Mouse (Mus musculus) brown adipose tissue, adult 24 weeks (tissue): ENCODE measurements around the gene Def8. TPM values are rescaled to one million over a fixed set of nuclear protein-coding genes. Genes with fewer than 3 reads are reported as not detected.
"Not testable (repeated sequence)": the region's sequence is repeated elsewhere in the genome, so short reads cannot be mapped to it uniquely, and the experiment has no call there.

Source experiments
- H3K27ac ChIP-seq: fragments of 200-500 bp; replicated peaks from 2 replicates; pipeline ENCODE4 v1.5.1; 2012; ENCODE audit warnings: low read depth, mild to moderate bottlenecking, low read length
- H3K4me1 ChIP-seq: fragments of 200-500 bp; 2 replicates; pipeline ENCODE4 v1.6.1; 2012; ENCODE audit warnings: low read length, mixed read lengths; ENCODE audit not compliant: control insufficient read depth, insufficient read depth, insufficient read length
- H3K4me3 ChIP-seq: fragments of 200-500 bp; 2 replicates; pipeline ENCODE4 v1.5.1; 2012; ENCODE audit warnings: low read depth, mild to moderate bottlenecking, low read length, moderate library complexity; ENCODE audit not compliant: insufficient read depth
- polyA plus RNA-seq: library from polyadenylated mRNA; stranded (reverse); fragments of >200 nt; gene quantifications from 2 replicates; pipeline ENCODE4 v1.2.4, GENCODE M21; 2012; ENCODE audit not compliant: missing spikeins, insufficient read depth, insufficient read length

Def8 gene
- polyA plus RNA-seq, 1 experiment, result 14.4 TPM

DNA sequence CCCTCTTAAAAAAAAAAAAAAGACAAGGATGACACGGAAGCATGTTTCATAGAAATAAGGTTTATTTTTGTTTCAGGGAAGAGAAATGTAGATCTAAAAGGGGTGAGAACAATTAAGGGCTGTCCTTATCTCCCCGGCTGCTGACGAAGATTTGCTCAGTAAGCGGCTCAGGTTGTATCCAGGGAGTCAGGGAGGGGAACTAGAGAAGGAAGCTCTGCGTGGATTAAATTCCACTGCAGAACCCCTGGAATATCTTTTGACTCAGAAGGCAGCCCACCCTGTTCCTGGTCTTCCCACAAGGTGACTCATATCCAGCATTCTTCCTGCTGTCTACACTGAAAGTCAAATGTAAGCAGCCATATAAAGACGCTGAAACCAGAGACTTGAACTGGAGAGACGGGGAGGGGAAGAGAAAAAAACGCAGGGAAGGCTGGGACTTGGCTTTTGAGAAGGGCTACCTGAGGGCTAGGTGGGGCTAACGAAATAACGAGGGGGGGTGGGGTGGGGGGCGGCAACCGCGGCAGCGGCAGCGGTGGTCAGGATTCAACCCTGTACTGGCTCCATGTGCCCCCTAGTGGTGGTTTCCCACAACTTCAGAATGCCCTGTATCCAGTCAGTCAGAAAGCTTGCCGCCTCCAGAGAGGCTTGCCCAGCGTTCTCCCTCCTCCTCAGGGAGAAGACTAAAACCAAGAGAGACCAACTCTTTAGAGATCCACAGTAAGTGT lies 1.1 kb upstream of the Def8 start:
- Histone ChIP-seq H3K4me1 (no peaks in the 10 kb centered on the region), H3K27ac (no peak overlapping the region), H3K4me3 (no peak overlapping the region)

DNA sequence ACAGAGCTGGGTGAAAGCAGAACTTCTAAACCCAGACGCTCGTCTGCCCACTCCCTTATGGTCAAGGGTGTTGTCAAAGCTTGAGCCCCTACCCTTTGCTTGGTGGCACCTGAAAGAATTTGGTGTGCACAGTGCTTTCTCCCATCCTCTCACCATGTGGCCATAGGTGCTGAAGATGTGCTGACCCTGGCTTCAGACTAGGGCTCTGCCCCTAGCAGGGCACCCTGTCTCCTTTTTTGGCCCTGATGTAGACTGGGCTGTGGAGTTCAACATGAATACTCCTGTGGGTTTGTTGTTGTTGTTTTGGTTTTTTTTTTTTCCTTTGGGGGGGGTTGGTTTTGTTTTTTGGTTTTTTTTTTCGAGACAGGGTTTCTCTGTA lies 557 bp upstream of the Def8 start:
- Histone ChIP-seq H3K27ac (no peak overlapping the region), H3K4me1 (no peaks in the 10 kb centered on the region), H3K4me3 (no peak overlapping the region)

DNA sequence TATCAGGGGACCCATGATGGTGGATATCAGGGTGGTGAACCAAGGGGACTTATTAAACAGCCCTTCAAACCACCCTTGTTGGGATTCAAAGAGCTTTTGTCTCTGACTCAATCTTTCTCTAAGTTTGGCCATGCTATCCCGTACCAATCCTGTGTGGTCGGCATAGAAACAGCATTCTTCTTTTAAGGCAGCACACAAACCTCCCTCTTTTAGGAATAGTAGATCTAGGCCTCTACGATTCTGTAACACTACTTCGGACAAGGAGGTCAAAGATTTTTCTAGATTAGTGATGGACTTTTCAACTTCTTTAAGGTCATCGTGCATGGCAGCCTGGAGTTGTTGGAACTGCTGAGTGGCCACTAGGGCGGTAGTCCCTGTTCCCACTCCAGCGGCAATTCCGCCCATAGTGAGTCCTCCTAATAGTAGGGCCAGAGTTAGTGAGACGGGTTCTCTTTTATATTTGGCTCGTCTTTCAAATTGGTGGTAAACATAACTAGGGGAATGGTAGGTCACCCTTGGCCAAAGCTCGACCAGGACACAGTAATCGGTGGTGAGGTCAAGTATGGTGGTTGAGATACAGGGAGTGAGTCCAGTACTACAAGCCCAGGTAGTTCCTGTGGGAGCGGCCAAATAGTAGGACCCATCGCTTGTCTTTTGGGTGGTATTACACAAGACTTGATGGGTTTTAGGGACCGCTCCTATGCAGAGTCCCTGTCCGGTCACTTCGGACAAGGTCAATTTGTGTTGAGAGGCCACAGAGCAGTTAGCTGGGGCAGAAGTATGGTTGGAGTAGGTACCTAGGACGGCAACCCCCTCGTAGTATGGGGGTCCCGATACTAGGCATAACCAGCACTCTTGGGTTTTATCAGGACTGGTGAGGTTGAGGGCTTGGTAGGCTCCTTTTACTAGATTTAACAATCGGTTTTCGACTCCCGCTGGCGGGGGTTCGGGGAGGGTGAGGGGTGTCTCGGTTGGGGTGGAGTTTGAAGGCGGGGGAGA lies 3.5 kb downstream of the Def8 start:
- Histone ChIP-seq H3K4me3 (no peak overlapping the region), H3K4me1 (no peaks in the 10 kb centered on the region), H3K27ac (no peak overlapping the region)

DNA sequence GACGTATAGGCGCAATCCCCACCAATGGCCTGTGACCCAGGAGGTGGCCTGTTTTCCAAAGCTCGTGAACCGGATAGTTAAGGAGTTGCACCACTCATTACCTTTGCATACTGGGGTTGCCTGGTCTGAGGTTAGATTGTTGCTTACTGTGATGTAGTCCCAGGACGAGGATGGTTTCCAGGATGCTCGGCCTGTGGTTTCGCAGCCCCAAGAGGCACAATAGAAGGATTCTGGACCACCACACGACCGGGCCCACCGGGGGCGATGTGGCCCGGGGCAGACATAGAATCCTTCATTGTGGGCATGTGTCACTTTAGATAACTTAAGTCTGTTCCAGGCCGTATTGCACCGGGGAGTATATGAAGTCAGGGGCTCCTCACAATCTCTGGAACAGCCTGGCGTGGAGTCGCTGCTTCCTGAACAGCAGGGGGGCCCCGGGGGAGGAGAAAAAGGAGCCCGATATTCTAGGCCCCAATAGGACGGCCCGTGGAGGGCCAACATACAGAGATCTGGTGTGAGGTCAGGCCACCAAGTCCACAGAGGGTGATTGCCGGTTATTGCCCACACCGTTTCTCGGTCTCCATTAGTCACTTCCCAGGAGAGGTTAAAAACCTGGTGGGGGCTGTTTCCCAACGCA lies 4.4 kb downstream of the Def8 start:
- Histone ChIP-seq H3K4me3 (no peak overlapping the region), H3K27ac (no peak overlapping the region), H3K4me1 (no peaks in the 10 kb centered on the region)

DNA sequence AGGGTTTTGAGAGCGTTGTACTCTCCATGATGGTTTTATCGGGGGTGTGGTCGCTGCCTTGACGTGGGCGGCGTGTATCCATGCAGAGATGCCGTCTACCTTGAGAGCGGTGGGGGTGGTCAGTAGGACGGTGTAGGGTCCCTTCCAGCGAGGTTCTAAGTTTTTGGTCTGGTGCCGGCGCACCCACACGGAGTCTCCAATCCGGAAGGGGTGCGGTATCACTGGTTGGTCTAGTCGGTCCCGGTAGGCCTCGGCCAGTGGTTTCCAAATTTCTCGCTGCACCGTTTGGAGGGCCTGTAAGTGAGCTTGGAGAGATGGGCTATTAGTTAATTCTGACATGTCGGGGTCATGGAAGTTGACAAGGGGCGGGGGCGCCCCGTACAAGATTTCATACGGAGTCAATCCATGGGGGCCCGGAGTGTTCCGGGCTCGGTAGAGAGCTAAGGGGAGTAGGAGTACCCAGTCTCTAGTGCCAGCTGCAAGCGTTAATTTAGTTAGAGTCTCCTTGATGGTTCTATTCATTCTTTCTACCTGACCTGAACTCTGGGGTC lies 5.1 kb downstream of the Def8 start:
- no peaks in the 10 kb centered on the region for H3K4me1 ChIP-seq
- no peak overlapping the region for H3K4me3 ChIP-seq
- H3K27ac ChIP-seq, result no peak overlapping the region

- no peaks in the 10 kb centered on the region for H3K4me1 ChIP-seq
- H3K4me3 ChIP-seq, result no peak overlapping the region
- no peak overlapping the region for H3K27ac ChIP-seq
Observed at GRCm38 (mm10) chr8:123428939-123429721, 5.8 kb downstream of the Def8 start.

DNA sequence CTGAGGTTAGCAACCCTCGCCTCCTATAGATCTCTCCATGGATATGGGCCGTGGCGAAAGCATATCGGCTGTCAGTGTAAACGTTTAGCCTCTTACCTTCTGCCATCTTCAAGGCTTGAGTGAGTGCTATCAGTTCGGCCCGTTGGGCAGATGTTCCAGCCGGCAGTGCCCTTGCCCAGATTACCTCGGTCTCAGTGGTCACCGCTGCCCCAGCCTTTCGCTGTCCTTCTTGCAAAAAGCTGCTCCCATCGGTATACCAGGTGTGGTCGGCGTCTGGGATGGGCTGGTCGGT lies 6.3 kb downstream of the Def8 start:
- H3K4me1 ChIP-seq, H3K4me3 ChIP-seq, H3K27ac ChIP-seq: not testable (repeated sequence)

- not testable (repeated sequence) for H3K4me3 ChIP-seq, H3K27ac ChIP-seq, H3K4me1 ChIP-seq
Observed at GRCm38 (mm10) chr8:123430936-123431335, 7.6 kb downstream of the Def8 start.

GRCm38 (mm10) chr8:123431616-123432365 lies 8.5 kb downstream of the Def8 start:
- H3K27ac ChIP-seq, result no peak overlapping the region
- no peak overlapping the region for H3K4me3 ChIP-seq
- H3K4me1 ChIP-seq, result no peaks in the 10 kb centered on the region

GRCm38 (mm10) chr8:123432381-123432780 lies 9.1 kb downstream of the Def8 start:
- Histone ChIP-seq H3K4me1 (no peaks in the 10 kb centered on the region), H3K27ac (no peak overlapping the region), H3K4me3 (no peak overlapping the region)

- H3K4me3 ChIP-seq, H3K27ac ChIP-seq, H3K4me1 ChIP-seq: not testable (repeated sequence)
Observed at GRCm38 (mm10) chr8:123433241-123433974, 10.1 kb downstream of the Def8 start.

DNA sequence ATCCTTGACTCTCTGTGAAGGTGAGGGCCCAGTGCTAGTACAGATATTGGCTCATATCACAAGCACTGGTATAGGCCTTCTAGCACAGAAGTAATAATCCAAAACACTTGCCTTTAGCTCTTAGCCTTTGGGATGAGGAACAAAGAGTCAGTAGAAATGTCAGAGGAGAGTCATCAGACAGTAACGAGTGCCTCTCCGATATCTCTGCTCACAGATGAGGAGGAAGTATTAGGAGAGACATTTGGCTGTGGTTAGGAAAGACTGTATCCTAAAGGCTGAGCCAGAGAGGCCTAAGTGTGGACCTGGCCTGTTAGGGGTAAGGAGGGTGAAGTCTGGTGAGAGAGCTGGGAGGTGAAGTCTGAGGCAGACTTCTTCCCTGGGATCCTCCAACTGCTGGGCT lies 18.5 kb downstream of the Def8 start:
- no peak overlapping the region for H3K27ac ChIP-seq

GRCm38 (mm10) chr8:123442351-123442750 lies 19.0 kb downstream of the Def8 start:
- Histone ChIP-seq H3K27ac (no peak overlapping the region), H3K4me1 (peaks cover 5% of the 10 kb centered on the region; the same call in 1 of the 2 replicates), H3K4me3 (no peak overlapping the region)

More for the DNA sequence above, 18.5 kb downstream of the Def8 start:
- H3K4me3 ChIP-seq, result no peak overlapping the region
- H3K4me1 ChIP-seq, result peaks cover 5% of the 10 kb centered on the region; the same call in 1 of the 2 replicates
